Mouse (Mus musculus) retina, postnatal 1 day (tissue): ENCODE results near the gene Apoc4.

ENCODE experiments used
- DNase-seq: peaks from one replicate; pipeline ENCODE4 v3.0.0-alpha.2; 2012

Apoc4 gene

GRCm38 (mm10) chr7:19681202-19681694 is at the start of gene Apoc4, which contains the start of gene Gm44805:
Gene Apoc4, minus strand, starts transcription at chr7:19681479.
Gene Gm44805, minus strand, starts transcription at chr7:19681423.
- no peak for DNase-seq

GRCm38 (mm10) chr7:19726541-19726940 is 45.3 kb upstream of the Apoc4 start:
- DNase-seq, result no peak

- no peak for DNase-seq
These were observed 42.9 kb upstream of the Apoc4 start for GRCm38 (mm10) chr7:19724167-19724566.

- no peak for DNase-seq
These were observed 41.5 kb upstream of the Apoc4 start for GRCm38 (mm10) chr7:19722754-19723195.

- DNase-seq, result no peak
These were observed 37.9 kb upstream of the Apoc4 start for GRCm38 (mm10) chr7:19719200-19719599.

- DNase-seq, result no peak
These were observed 37.1 kb upstream of the Apoc4 start for GRCm38 (mm10) chr7:19718297-19718952.

- no peak for DNase-seq
These were observed 36.1 kb upstream of the Apoc4 start for GRCm38 (mm10) chr7:19717346-19717745.

GRCm38 (mm10) chr7:19716822-19717221 is 35.5 kb upstream of the Apoc4 start:
- DNase-seq, result no peak

GRCm38 (mm10) chr7:19716055-19716682 is 34.9 kb upstream of the Apoc4 start:
- DNase-seq, result no peak

- DNase-seq, result peak; percentile 100
These were observed 34.2 kb upstream of the Apoc4 start, which contains the start of gene Tomm40 for GRCm38 (mm10) chr7:19715239-19716054. Gene Tomm40, minus strand, starts transcription at chr7:19715438.

- no peak for DNase-seq
These were observed 33.6 kb upstream of the Apoc4 start for GRCm38 (mm10) chr7:19714836-19715235.

- DNase-seq, result no peak
These were observed 32.3 kb upstream of the Apoc4 start for GRCm38 (mm10) chr7:19713598-19713997.

- DNase-seq, result peak; percentile 49
These were observed 31.9 kb upstream of the Apoc4 start for GRCm38 (mm10) chr7:19713196-19713595.

GRCm38 (mm10) chr7:19712414-19712813 is 31.1 kb upstream of the Apoc4 start:
- DNase-seq, result peak; percentile 48

- no peak for DNase-seq
These were observed 29.4 kb upstream of the Apoc4 start for GRCm38 (mm10) chr7:19710650-19711049.

GRCm38 (mm10) chr7:19705271-19705670 is 24.0 kb upstream of the Apoc4 start:
- no peak for DNase-seq

- DNase-seq, result no peak
These were observed 23.2 kb upstream of the Apoc4 start for GRCm38 (mm10) chr7:19704475-19704874.

- no peak for DNase-seq
These were observed 21.7 kb upstream of the Apoc4 start for GRCm38 (mm10) chr7:19702859-19703555.

GRCm38 (mm10) chr7:19701069-19701761 is 19.9 kb upstream of the Apoc4 start:
- DNase-seq, result peak; percentile 82

GRCm38 (mm10) chr7:19700299-19701068 is 19.2 kb upstream of the Apoc4 start:
- DNase-seq, result no peak

GRCm38 (mm10) chr7:19699827-19700148 is 18.5 kb upstream of the Apoc4 start:
- DNase-seq, result no peak
